Mouse (Mus musculus): Measurements from ENCODE around the gene Trim10. TPM values are rescaled to one million over a fixed set of nuclear protein-coding genes. Genes with fewer than 3 reads are reported as not detected.
"Not testable (repeated sequence)": the region's sequence is repeated elsewhere in the genome, so short reads cannot be mapped to it uniquely, and the experiment has no call there.

The Trim10 gene
- polyA plus RNA-seq, 1 experiment from 2014 or later: 70.1 TPM

- Histone ChIP-seq H3K36me3 (ENCODE audit: control insufficient read depth, insufficient read depth, low read length) (peaks cover 2% of the 10 kb centered on the region; the same call in 1 of the 2 replicates), H3K4me2 (peak overlapping the region; percentile 13), H3K27me3 (replicated peaks; ENCODE audit: control insufficient read depth, insufficient read depth, low read length) (peaks cover 33% of the 10 kb centered on the region), H3K4me1 (replicated peaks; ENCODE audit: control insufficient read depth, insufficient read depth, low read length) (peaks cover 13% of the 10 kb centered on the region), H3K27ac (ENCODE audit: low read depth, low read length) (peak overlapping the region; percentile 63), H3K9ac (ENCODE audit: low read depth, low read length) (no peak overlapping the region), H3K4me3 (ENCODE audit: low read depth, low read length) (no peak overlapping the region), H3K9me3 (ENCODE audit: control insufficient read depth, low read length) (no peaks in the 10 kb centered on the region)
- no peak for ATAC-seq (replicated peaks; ENCODE audit: low FRiP score)
- no peak for DNase-seq (ENCODE audit: low spot score)
- 58% methylated on average over 2 of the region's 2 CpGs for WGBS
Observed at GRCm38 (mm10) chr17:36868836-36869235, 538 bp upstream of the Trim10 start.

DNA sequence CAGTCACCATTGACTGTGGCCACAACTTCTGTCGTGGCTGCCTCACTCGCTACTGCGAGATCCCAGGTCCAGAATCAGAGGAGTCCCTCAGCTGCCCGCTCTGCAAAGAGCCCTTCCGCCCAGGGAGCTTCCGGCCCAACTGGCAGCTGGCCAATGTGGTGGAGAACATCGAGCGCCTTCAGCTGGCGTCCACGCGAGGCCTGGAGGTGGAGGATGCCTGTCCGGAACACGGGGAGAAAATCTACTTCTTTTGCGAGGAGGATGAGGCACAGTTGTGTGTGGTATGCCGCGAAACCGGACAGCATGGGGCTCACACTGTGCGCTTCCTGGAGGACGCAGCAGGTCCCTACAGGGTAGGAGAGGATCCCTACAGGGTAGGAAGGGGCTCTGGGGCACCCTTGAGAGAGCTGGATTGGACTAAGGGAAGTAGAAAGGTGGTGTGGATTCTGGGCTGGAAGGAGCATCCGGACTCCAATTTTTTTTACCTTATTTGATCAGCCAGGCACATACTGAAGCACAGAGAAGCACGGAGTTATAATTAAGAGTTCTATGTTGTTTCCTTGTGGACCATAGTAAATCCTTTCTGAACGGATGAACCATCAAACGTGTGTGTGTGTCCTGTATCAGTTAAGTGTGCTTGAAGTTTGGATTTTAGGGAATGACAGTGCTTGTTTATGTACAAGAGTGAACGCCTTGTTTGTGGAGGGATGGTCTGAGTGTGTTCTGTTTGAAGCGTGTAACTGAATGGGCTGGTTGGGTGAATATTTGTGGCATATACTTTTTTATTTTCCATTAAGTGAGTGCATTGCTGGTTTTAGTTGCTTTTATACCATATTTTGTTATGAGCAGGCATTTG is 809 bp downstream of the Trim10 start:
- H3K9me3 ChIP-seq (ENCODE audit: control insufficient read depth, low read length): no peaks in the 10 kb centered on the region
- peak overlapping the region; percentile 98 for H3K27ac ChIP-seq (ENCODE audit: low read depth, low read length)
- ATAC-seq (replicated peaks; ENCODE audit: low FRiP score) (no peak), DNase-seq (ENCODE audit: low spot score) (no peak)
- H3K9ac ChIP-seq (ENCODE audit: low read depth, low read length): peak overlapping the region; percentile 85
- WGBS: 65% methylated on average over 25 of the region's 25 CpGs
- H3K4me2 ChIP-seq: peak overlapping the region; percentile 69
- peaks cover 13% of the 10 kb centered on the region for H3K4me1 ChIP-seq (replicated peaks; ENCODE audit: control insufficient read depth, insufficient read depth, low read length)
- H3K4me3 ChIP-seq (ENCODE audit: low read depth, low read length): peak overlapping the region; percentile 59
- peaks cover 26% of the 10 kb centered on the region for H3K27me3 ChIP-seq (replicated peaks; ENCODE audit: control insufficient read depth, insufficient read depth, low read length)
- H3K36me3 ChIP-seq (ENCODE audit: control insufficient read depth, insufficient read depth, low read length): peaks cover 2% of the 10 kb centered on the region; the same call in 1 of the 2 replicates

- 61% methylated on average over 4 of the region's 4 CpGs for WGBS
- Histone ChIP-seq H3K9me3 (ENCODE audit: control insufficient read depth, low read length) (no peaks in the 10 kb centered on the region), H3K4me1 (replicated peaks; ENCODE audit: control insufficient read depth, insufficient read depth, low read length) (no peaks in the 10 kb centered on the region; the same call in 1 of the 2 replicates), H3K27ac (ENCODE audit: low read depth, low read length) (no peak overlapping the region), H3K4me2 (no peak overlapping the region), H3K36me3 (ENCODE audit: control insufficient read depth, insufficient read depth, low read length) (peaks cover 2% of the 10 kb centered on the region; the same call in 1 of the 2 replicates), H3K27me3 (replicated peaks; ENCODE audit: control insufficient read depth, insufficient read depth, low read length) (peaks cover 3% of the 10 kb centered on the region; the same call in 1 of the 2 replicates), H3K9ac (ENCODE audit: low read depth, low read length) (no peak overlapping the region), H3K4me3 (ENCODE audit: low read depth, low read length) (no peak overlapping the region)
- ATAC-seq (replicated peaks; ENCODE audit: low FRiP score) (no peak), DNase-seq (ENCODE audit: low spot score) (no peak)
Observed at GRCm38 (mm10) chr17:36874636-36875035, 5.3 kb downstream of the Trim10 start.

DNA sequence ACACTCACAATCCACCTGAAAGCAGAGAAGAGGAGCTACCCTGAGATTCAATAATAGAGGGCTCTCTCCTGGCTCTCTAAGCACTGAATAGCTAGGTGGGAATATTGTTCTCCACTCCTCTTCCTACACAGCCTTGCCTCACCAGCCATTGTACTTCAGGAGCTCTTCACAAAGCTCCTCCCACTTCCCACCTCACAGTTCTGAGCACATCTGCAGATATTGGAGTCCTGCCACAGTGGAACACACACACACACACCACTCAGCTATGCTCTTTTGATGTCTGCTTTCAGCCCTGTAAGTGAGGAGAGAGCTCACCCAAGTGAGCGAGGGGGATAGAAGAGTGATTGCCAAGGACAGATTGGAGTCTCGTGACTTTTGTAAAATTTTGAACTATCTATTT is 14.0 kb downstream of the Trim10 start:
- Histone ChIP-seq H3K27ac (ENCODE audit: low read depth, low read length) (no peak overlapping the region), H3K9me3 (ENCODE audit: control insufficient read depth, low read length) (no peaks in the 10 kb centered on the region), H3K27me3 (replicated peaks; ENCODE audit: control insufficient read depth, insufficient read depth, low read length) (no peaks in the 10 kb centered on the region), H3K36me3 (ENCODE audit: control insufficient read depth, insufficient read depth, low read length) (no peaks in the 10 kb centered on the region), H3K4me2 (no peak overlapping the region), H3K4me3 (ENCODE audit: low read depth, low read length) (no peak overlapping the region), H3K4me1 (replicated peaks; ENCODE audit: control insufficient read depth, insufficient read depth, low read length) (no peaks in the 10 kb centered on the region), H3K9ac (ENCODE audit: low read depth, low read length) (no peak overlapping the region)
- no peak for ATAC-seq (replicated peaks; ENCODE audit: low FRiP score)
- WGBS: 76% methylated on average over 2 of the region's 2 CpGs
- no peak for DNase-seq (ENCODE audit: low spot score)

GRCm38 (mm10) chr17:36885132-36885790 is 15.9 kb downstream of the Trim10 start:
- DNase-seq (ENCODE audit: low spot score) (no peak), ATAC-seq (replicated peaks; ENCODE audit: low FRiP score) (no peak)
- WGBS: 90% methylated on average over 12 of the region's 12 CpGs
- Histone ChIP-seq H3K4me3 (ENCODE audit: low read depth, low read length) (no peak overlapping the region), H3K4me1 (replicated peaks; ENCODE audit: control insufficient read depth, insufficient read depth, low read length) (no peaks in the 10 kb centered on the region), H3K4me2 (no peak overlapping the region), H3K27me3 (replicated peaks; ENCODE audit: control insufficient read depth, insufficient read depth, low read length) (0 out of 2 replicates have a peak, but pooled peaks cover 6% of the 10 kb centered on the region), H3K27ac (ENCODE audit: low read depth, low read length) (no peak overlapping the region), H3K36me3 (ENCODE audit: control insufficient read depth, insufficient read depth, low read length) (no peaks in the 10 kb centered on the region), H3K9ac (ENCODE audit: low read depth, low read length) (no peak overlapping the region), H3K9me3 (ENCODE audit: control insufficient read depth, low read length) (no peaks in the 10 kb centered on the region)

DNA sequence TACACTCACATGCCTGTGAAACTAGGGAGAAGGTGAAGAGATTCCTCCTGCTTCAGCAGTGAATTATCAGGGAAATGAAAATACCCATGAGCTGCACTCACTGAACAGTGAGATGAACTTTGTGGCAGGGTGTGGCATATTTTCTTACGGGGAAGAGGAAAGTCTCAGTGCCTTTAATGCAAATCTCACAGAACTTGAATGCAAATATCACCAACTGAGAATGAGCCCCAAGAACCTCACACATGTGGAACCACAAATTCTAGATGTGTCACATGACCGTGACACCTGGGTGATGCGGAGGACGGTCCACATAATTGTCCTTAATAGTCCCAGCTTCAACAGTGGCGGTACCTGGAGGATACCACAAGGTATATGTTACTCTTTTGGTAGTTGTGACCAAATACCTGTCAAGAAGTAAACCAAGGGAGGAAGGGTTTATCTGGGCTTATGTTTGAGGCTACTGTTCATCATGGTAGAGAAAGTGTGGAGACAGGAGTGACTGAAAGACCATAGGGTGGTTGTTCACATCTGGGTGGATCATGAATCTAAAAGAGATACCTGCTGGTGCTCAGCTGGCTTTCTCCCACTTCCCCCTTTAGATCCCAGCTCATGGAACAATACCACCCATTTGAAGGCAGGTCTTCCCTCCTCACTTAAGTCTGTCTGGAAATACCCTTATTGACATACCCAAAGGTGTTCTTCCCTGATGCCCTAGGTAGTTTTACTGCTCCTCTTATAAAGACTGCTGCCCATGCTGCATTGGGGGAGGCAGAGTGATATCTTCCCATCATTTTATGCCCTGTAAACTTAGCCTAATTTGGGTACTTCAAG is 20.9 kb downstream of the Trim10 start, which contains the start of gene Trim40:
Gene Trim40 (minus strand): TSS at position 51 of the 831 bp plus-strand sequence.
- Histone ChIP-seq H3K4me1 (replicated peaks; ENCODE audit: control insufficient read depth, insufficient read depth, low read length) (no peaks in the 10 kb centered on the region; the same call in 1 of the 2 replicates), H3K4me2 (no peak within 1 kb of the TSS), H3K9ac (ENCODE audit: low read depth, low read length) (no peak within 1 kb of the TSS), H3K9me3 (ENCODE audit: control insufficient read depth, low read length) (no peaks in the 10 kb centered on the region), H3K36me3 (ENCODE audit: control insufficient read depth, insufficient read depth, low read length) (no peaks in the 10 kb centered on the region), H3K27ac (ENCODE audit: low read depth, low read length) (no peak within 1 kb of the TSS), H3K27me3 (replicated peaks; ENCODE audit: control insufficient read depth, insufficient read depth, low read length) (peaks cover 9% of the 10 kb centered on the region; the same call in 1 of the 2 replicates), H3K4me3 (ENCODE audit: low read depth, low read length) (no peak within 1 kb of the TSS)
- 81% methylated on average over 5 of the region's 5 CpGs for WGBS
- DNase-seq (ENCODE audit: low spot score) (no peak), ATAC-seq (replicated peaks; ENCODE audit: low FRiP score) (no peak)

DNA sequence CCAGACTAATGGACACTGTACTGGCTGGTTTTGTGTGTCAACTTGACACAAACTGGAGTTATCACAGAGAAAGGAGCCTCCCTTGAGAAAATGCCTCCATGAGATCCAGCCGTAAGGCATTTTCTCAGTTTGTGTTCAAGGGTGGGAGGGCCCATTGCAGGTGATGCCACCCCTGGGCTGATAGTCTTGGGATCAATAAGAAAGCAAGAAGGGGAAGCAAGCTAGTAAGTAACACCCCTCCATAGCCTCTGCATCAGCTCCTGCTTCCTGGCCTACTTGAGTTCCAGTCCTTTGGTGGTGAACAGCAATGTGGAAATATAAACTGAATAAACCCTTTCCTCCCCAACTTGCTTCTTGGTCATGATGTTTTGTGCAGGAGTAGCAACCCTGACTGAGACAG is 22.1 kb downstream of the Trim10 start:
- 79% methylated on average over 1 of the region's 1 CpGs for WGBS
- ATAC-seq (replicated peaks; ENCODE audit: low FRiP score); H3K36me3 ChIP-seq (ENCODE audit: control insufficient read depth, insufficient read depth, low read length); H3K4me3 ChIP-seq (ENCODE audit: low read depth, low read length); H3K27ac ChIP-seq (ENCODE audit: low read depth, low read length); DNase-seq (ENCODE audit: low spot score); H3K4me1 ChIP-seq (replicated peaks; ENCODE audit: control insufficient read depth, insufficient read depth, low read length); H3K4me2 ChIP-seq; H3K27me3 ChIP-seq (replicated peaks; ENCODE audit: control insufficient read depth, insufficient read depth, low read length); H3K9me3 ChIP-seq (ENCODE audit: control insufficient read depth, low read length); H3K9ac ChIP-seq (ENCODE audit: low read depth, low read length): not testable (repeated sequence)

- DNase-seq (ENCODE audit: low spot score) (no peak), ATAC-seq (replicated peaks; ENCODE audit: low FRiP score) (no peak)
- Histone ChIP-seq H3K9me3 (ENCODE audit: control insufficient read depth, low read length) (no peaks in the 10 kb centered on the region), H3K4me3 (ENCODE audit: low read depth, low read length) (no peak overlapping the region), H3K4me1 (replicated peaks; ENCODE audit: control insufficient read depth, insufficient read depth, low read length) (no peaks in the 10 kb centered on the region; the same call in 1 of the 2 replicates), H3K27ac (ENCODE audit: low read depth, low read length) (no peak overlapping the region), H3K9ac (ENCODE audit: low read depth, low read length) (no peak overlapping the region), H3K27me3 (replicated peaks; ENCODE audit: control insufficient read depth, insufficient read depth, low read length) (peaks cover 9% of the 10 kb centered on the region; the same call in 1 of the 2 replicates), H3K4me2 (no peak overlapping the region), H3K36me3 (ENCODE audit: control insufficient read depth, insufficient read depth, low read length) (no peaks in the 10 kb centered on the region)
- WGBS: 16% methylated on average over 2 of the region's 2 CpGs
Observed at GRCm38 (mm10) chr17:36892362-36892761, 23.0 kb downstream of the Trim10 start.

Data from liver, embryonic 11.5 days (tissue).